Mouse (Mus musculus): ENCODE data around the gene Myo3b. TPM values are rescaled to one million over a fixed set of nuclear protein-coding genes. Genes with fewer than 3 reads are reported as not detected.

The Myo3b gene
- polyA plus RNA-seq, 1 experiment from 2014 or later = 0.25 TPM

- Histone ChIP-seq H3K9ac (replicated peaks; ENCODE audit: low read depth) (no peak overlapping the region), H3K4me3 (ENCODE audit: low read depth, low read length) (no peak overlapping the region), H3K36me3 (ENCODE audit: insufficient read depth, low read length) (no peaks in the 10 kb centered on the region), H3K27me3 (replicated peaks; ENCODE audit: insufficient read depth, low read length) (no peaks in the 10 kb centered on the region), H3K9me3 (ENCODE audit: low read length) (no peaks in the 10 kb centered on the region), H3K4me2 (replicated peaks; ENCODE audit: low read depth, low read length) (no peak overlapping the region), H3K4me1 (ENCODE audit: insufficient read depth, low read depth, low read length) (no peaks in the 10 kb centered on the region), H3K27ac (ENCODE audit: low read length) (no peak overlapping the region)
- WGBS = 51% methylated on average over 14 of the region's 14 CpGs
- TF ChIP-seq EP300 (IDR thresholded peaks at IDR 0.05) = no peak
- TF ChIP-seq CTCF (IDR thresholded peaks at IDR 0.05) = no peak
- ATAC-seq = no peak
- DNase-seq (ENCODE audit: low spot score) = no peak
Observed at GRCm38 (mm10) chr2:70105286-70106030, 66.5 kb downstream of the Myo3b start.

- Histone ChIP-seq H3K9ac (replicated peaks; ENCODE audit: low read depth) (no peak overlapping the region), H3K4me2 (replicated peaks; ENCODE audit: low read depth, low read length) (no peak overlapping the region), H3K27me3 (replicated peaks; ENCODE audit: insufficient read depth, low read length) (no peaks in the 10 kb centered on the region), H3K27ac (ENCODE audit: low read length) (no peak overlapping the region), H3K4me1 (ENCODE audit: insufficient read depth, low read depth, low read length) (no peaks in the 10 kb centered on the region), H3K36me3 (ENCODE audit: insufficient read depth, low read length) (no peaks in the 10 kb centered on the region), H3K9me3 (ENCODE audit: low read length) (no peaks in the 10 kb centered on the region), H3K4me3 (ENCODE audit: low read depth, low read length) (no peak overlapping the region)
- no peak for ATAC-seq
- no peak for DNase-seq (ENCODE audit: low spot score)
- 44% methylated on average over 7 of the region's 7 CpGs for WGBS
- no peak for TF ChIP-seq CTCF (IDR thresholded peaks at IDR 0.05)
- no peak for TF ChIP-seq EP300 (IDR thresholded peaks at IDR 0.05)
Observed at GRCm38 (mm10) chr2:70109010-70109409, 70.1 kb downstream of the Myo3b start.

GRCm38 (mm10) chr2:70113798-70114782, 75.2 kb downstream of the Myo3b start:
- DNase-seq (ENCODE audit: low spot score) = no peak
- TF ChIP-seq CTCF (IDR thresholded peaks at IDR 0.05) = no peak
- TF ChIP-seq EP300 (IDR thresholded peaks at IDR 0.05) = no peak
- no peak overlapping the region for H3K4me2 ChIP-seq (replicated peaks; ENCODE audit: low read depth, low read length)

GRCm38 (mm10) chr2:70118376-70119264, 79.7 kb downstream of the Myo3b start:
- H3K9me3 ChIP-seq (ENCODE audit: low read length) = no peaks in the 10 kb centered on the region
- no peak overlapping the region for H3K9ac ChIP-seq (replicated peaks; ENCODE audit: low read depth)
- 44% methylated on average over 16 of the region's 16 CpGs for WGBS
- H3K4me3 ChIP-seq (ENCODE audit: low read depth, low read length) = no peak overlapping the region
- TF ChIP-seq EP300 (IDR thresholded peaks at IDR 0.05) = no peak
- TF ChIP-seq CTCF (IDR thresholded peaks at IDR 0.05) = no peak
- no peak for DNase-seq (ENCODE audit: low spot score)
- no peak for ATAC-seq
- no peaks in the 10 kb centered on the region for H3K4me1 ChIP-seq (ENCODE audit: insufficient read depth, low read depth, low read length)
- H3K4me2 ChIP-seq (replicated peaks; ENCODE audit: low read depth, low read length) = no peak overlapping the region
- H3K27me3 ChIP-seq (replicated peaks; ENCODE audit: insufficient read depth, low read length) = no peaks in the 10 kb centered on the region
- no peaks in the 10 kb centered on the region for H3K36me3 ChIP-seq (ENCODE audit: insufficient read depth, low read length)
- H3K27ac ChIP-seq (ENCODE audit: low read length) = no peak overlapping the region

More at GRCm38 (mm10) chr2:70113798-70114782, 75.2 kb downstream of the Myo3b start:
- H3K27ac ChIP-seq (ENCODE audit: low read length) = no peak overlapping the region
- no peak overlapping the region for H3K9ac ChIP-seq (replicated peaks; ENCODE audit: low read depth)
- H3K36me3 ChIP-seq (ENCODE audit: insufficient read depth, low read length) = no peaks in the 10 kb centered on the region
- H3K9me3 ChIP-seq (ENCODE audit: low read length) = no peaks in the 10 kb centered on the region
- no peak overlapping the region for H3K4me3 ChIP-seq (ENCODE audit: low read depth, low read length)
- 46% methylated on average over 12 of the region's 12 CpGs for WGBS
- no peaks in the 10 kb centered on the region for H3K27me3 ChIP-seq (replicated peaks; ENCODE audit: insufficient read depth, low read length)
- H3K4me1 ChIP-seq (ENCODE audit: insufficient read depth, low read depth, low read length) = no peaks in the 10 kb centered on the region
- ATAC-seq = no peak

DNA sequence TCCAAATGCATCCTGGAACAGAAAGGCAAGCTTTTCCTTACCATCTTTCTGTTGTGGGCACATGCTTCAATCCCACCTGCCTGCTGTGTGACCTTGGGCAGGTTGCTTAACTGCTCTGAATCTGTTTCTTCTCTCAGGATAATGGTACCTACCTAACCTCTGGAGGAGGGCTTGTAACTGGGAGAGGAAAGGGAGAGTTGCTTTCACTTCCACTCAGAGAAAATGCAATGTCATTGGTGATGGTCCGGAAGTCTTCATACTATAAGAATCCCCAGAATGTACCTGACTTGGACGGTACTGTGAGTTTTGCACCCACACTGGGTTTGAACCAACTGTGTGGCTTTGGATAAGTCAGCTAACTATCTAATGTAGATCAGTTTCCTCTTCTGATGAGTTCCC, 80.3 kb downstream of the Myo3b start:
- ATAC-seq (no peak), DNase-seq (ENCODE audit: low spot score) (no peak)
- Histone ChIP-seq H3K36me3 (ENCODE audit: insufficient read depth, low read length) (no peaks in the 10 kb centered on the region), H3K4me3 (ENCODE audit: low read depth, low read length) (no peak overlapping the region), H3K4me2 (replicated peaks; ENCODE audit: low read depth, low read length) (no peak overlapping the region), H3K4me1 (ENCODE audit: insufficient read depth, low read depth, low read length) (no peaks in the 10 kb centered on the region), H3K9me3 (ENCODE audit: low read length) (no peaks in the 10 kb centered on the region), H3K27ac (ENCODE audit: low read length) (no peak overlapping the region), H3K27me3 (replicated peaks; ENCODE audit: insufficient read depth, low read length) (no peaks in the 10 kb centered on the region), H3K9ac (replicated peaks; ENCODE audit: low read depth) (no peak overlapping the region)
- TF ChIP-seq CTCF (IDR thresholded peaks at IDR 0.05) (no peak), EP300 (IDR thresholded peaks at IDR 0.05) (no peak)
- WGBS = 90% methylated on average over 2 of the region's 2 CpGs

Measured in lung, postnatal 0 days (tissue).